Mouse (Mus musculus) left cerebral cortex, postnatal 10 days (tissue): ENCODE measurements around the gene Tmc6. TPM values are rescaled to one million over a fixed set of nuclear protein-coding genes. Genes with fewer than 3 reads are reported as not detected.

Experiments used
- DNase-seq, 2 experiments: peaks; one replicate each; pipeline ENCODE4 v3.0.0; 2021 to 2022; ENCODE audit warnings: low spot score in 2 of 2, mixed read lengths in 1 of 2; ENCODE audit errors: extremely low spot score in 1 of 2
- intact Hi-C: fragments of 180-260 bp; cut with DNase I; formaldehyde crosslinking; loops from one replicate; pipeline ENCODE4 v1.15.1; 2025
- total RNA-seq, 2 experiments: library from RNA; stranded (reverse); gene quantifications; 2 replicates each; pipeline ENCODE4 v1.2.3; 2021

Tmc6 gene
- total RNA-seq, 2 experiments from 2014 or later = 4.7 to 4.8 TPM

DNA sequence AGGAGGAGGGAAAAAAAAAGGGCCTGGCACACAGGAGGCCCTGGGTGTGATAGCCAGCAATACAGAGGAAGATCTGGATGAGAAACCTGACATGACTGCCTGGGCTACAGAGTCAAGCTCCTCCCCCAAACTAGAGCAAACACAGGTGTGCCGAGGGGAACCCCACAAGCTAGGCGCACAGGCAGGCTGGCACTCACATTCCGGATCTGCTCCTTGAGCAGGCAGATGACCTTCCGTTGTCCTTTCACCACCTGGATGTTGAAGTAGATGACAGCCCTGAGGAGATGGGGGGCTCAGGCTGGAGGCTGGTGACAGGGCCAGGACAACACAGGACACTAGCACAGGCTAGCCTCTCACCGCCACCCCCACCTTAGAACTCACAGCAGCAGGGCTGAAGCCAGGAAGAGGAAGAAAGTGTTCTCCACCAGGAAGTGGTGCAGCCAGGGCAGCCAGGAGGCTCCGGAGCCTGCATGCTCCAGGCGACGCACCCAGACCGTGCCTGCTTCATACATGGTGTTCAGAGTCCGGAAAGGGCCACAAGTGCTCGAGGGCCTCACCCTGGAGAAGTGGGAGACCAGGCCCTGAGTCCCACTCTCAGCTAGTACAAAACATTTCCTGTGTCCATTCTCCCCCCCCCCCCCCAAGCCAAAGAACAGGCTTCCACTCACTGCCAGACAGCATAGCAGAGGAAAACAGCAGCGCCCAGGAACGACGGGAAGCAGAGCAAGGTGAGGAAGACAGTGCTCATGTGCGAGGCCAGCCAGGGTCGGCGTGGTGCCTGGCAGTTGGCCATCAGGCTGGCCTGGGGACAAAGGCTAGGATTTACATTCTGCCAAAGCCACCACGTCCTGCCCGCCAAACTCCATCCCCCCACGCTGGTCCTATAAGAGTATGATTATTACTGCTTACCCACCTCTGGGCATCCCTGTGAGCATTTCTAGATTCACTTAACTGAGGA lies 13.0 kb downstream of the Tmc6 start:
- intact Hi-C loops = no loop called here
- peak in 1 of 2 experiments; percentile 44 for DNase-seq

DNA sequence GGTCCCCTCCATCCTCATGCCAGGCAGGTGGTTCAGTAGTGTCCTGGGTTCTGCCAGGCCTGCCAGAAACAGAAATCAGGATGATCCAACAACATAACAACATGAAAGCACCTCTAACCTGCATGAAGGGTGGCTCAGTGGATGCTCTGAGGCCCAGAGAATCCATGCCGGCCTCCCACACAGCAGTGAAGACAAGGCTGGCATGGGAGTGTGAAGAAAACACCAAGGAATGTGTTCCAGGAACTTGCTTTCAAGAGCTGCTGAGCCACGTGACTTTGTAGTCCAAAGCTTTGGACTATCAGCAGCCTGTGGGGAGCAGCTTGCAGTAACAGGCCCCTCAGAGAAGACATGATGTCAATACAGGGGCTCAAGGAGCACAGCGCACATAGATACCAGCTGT lies 15.7 kb downstream of the Tmc6 start:
- intact Hi-C loops = no loop called here
- DNase-seq = no peak

DNA sequence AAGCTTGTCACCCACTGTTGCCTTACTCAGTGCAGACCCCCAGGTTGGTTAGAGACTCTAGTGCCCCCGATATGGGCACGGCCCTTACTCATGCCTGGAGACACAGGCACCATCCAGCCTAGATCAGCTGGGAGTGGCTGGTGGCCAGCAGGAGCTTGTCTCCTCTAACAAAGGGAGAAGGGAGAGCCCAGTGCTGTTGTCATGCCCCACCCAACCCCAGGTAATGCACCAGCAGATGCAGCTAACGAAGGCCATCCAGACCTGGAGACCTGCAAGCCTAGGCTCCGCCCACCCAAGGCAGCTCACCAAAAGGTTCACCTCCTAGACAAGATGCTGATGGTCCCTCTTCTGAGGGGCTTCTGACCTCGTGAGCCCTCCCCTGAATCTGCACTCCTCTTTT lies 16.6 kb downstream of the Tmc6 start:
- intact Hi-C loops = no loop called here
- peak in 1 of 2 experiments; percentile 34 for DNase-seq

DNA sequence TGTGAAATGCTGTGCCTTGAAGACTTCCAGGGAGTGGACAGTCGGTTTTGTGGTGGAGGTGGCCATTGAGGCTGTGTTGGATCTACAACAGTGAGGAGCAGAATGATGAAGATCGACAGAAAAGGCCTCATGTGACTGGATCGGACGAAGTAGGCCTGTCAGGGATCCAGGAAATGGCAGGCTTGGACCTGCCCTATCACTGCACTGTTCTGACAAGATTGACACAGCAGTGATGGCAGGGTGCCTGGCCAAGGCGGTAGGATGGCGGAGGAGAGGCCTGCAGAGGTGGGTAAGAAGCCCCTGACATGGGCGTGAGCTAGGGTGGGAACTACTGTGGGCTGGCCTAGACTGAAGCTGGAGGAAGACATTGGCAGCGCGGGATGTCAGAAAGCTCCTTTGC lies 17.7 kb downstream of the Tmc6 start:
- no peak for DNase-seq
- intact Hi-C loops = no loop called here

DNA sequence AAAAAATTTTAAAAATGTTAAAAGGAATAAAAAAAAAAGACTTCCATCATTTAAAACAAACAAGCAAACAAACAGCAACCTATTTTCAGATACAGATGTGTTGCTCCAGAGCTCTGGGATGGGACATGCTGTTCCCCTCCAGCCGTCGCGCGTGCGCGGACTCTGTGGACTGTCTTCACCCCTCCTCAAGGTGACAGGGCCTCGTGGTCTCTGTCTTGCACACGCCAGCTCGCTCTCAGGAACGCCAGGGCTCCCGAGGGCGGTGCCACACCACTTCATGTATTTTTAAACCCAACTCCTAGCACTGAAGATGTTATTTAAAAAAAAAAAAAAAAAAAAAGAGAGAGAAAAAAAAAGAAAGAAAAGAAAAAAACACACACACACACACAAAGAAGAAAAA lies 19.8 kb downstream of the Tmc6 start:
- DNase-seq = no peak
- intact Hi-C loops = no loop called here

DNA sequence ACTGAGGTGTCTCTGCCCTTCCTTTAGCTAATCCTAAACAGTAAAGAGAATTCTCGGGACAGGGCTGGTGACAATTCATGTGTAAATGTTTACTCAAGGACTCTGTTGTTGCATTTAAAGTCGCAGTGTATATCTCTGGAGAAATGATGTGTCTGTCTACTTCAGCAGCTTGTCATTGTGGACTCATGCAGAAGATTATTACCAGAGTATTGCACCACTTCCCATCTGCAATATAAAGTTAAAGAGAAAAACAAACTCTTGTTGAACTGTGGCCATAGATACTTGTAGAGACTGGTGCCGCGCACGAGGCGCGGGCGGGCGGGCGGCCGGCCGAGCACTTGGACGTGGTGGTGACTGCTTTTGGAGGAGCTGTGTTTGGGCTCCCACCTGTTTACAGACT lies 20.2 kb downstream of the Tmc6 start:
- intact Hi-C loops = no loop called here
- no peak for DNase-seq

DNA sequence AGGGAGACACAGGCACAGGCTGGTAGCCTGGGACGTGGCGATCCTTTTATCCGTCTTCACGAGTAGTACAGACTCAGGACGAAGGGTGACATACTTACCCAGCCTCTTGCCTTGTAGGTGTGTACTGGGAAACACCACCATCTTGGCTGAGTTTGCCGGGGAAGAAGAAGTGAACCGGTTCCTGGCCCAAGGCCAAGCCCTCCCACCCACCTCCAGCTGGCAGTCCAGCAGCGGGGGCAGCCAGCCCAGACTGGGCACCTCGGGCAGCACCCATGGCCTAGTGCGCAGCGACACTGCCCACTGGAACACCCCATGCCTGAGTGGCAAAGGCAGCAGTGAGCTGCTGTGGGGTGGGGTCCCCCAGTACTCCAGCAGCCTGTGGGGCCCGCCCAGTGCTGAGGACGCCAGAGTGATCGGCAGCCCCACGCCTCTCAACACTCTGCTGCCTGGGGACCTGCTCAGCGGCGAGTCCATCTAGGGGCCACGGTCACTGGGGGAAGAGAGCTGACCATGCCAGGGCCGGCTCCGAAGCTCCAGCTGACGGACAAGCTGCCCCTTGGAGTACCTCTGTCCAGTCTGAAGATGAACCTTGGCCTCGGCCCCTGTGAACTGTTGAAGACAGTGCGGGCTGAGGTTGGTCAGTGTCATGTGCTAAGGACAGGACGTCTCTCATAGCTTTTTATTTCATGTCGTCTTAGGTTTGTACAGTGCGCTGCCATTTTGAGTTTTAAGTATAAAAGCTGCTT lies 21.5 kb downstream of the Tmc6 start:
- no peak for DNase-seq
- intact Hi-C loops = no loop called here

DNA sequence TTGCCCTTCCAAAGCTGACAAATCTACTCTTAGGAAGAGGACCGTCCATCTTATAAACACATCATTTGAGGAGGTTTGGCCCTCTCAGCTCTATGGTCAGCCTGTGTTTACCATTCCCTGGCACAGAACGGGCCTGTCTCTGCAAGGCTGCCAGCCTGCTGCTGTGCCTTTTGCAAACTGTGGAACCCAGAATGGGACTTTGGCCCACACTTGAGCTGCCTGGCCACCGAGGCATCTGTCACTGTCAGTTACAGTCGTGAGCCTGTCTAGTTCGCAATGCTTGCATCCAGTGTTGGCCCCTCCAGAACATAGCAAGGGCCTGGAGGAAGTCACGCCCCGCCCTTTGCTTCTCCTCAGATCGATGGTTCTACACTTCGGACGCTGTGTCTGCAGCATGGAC lies 22.7 kb downstream of the Tmc6 start:
- intact Hi-C loops = no loop called here
- DNase-seq = no peak

DNA sequence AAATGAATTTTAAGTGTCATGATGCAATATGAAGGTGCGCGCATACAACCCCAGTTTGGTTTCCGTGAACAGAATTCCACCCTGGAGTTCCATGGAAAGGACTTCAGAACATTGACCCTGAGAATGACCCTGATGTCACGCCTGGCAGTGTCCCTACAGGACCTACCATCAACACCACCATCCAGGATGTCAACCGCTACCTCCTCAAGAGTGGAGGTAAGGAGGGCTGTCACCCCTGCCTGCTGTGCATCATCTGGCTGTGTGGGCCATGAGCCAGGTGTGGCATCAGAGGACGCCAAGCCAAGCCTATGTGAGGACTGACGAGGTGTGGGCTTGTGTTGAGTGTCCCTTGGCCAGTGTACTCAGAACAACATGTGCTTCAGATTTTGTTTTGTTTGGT lies 26.1 kb downstream of the Tmc6 start:
- intact Hi-C loops = no loop called here
- DNase-seq = no peak

DNA sequence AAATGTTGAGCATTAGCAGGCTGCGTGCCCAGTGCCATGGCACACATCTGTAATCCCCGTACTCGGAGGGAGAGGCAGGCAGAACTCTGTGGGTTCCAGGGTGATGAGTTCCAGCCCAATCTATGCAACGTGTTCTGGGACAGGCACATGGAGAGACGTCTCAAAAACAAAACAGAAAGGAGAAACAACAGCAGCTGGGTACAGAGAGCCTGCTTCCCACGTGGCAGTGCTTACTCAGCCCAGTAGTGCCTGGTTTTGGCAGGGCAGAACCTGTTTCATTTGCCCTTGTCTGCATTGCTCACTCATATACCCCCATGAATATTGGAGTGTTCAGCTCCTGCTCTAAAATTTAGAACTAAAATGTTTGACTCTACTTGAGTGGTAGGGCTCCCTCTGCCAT lies 30.5 kb downstream of the Tmc6 start:
- no peak for DNase-seq
- intact Hi-C loops = no loop called here

DNA sequence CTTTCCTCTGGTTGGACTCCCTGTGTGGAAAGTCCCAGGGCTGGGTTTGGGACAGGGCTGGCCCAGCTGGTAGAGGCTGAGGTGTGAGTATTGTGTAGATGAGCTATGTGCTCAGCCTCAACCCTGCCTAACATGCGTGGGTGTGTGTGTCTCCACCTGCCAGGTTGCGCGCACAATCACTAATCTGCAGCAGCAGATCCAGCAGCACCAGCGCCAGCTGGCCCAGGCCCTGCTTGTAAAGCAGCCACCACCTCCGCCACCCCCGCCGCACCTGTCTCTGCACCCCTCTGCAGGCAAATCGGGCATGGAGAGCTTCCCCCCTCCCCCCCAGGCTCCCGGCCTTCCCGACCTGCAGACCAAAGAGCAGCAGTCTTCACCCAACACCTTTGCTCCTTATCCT lies 32.6 kb downstream of the Tmc6 start:
- no peak for DNase-seq
- intact Hi-C loops = no loop called here

DNA sequence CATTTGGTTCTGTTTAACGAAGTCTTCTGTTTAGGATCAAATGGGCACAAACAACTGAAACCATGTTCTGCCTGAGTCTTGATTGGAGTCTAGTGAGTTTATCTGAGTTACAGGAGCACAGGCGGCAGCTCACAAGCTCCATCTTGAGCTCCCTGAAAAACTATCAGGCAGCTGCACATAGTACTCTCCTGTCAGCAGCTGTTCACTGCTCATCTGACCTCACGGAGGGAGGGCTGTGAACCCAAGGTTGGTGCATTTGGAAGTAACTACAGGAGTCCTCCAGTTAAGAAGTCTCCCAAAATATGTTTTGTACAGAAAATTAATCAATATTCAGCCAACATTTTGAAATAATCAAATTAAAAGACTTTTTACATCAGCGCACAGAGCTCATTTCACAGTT lies 33.4 kb downstream of the Tmc6 start:
- no peak for DNase-seq
- intact Hi-C loops = no loop called here

DNA sequence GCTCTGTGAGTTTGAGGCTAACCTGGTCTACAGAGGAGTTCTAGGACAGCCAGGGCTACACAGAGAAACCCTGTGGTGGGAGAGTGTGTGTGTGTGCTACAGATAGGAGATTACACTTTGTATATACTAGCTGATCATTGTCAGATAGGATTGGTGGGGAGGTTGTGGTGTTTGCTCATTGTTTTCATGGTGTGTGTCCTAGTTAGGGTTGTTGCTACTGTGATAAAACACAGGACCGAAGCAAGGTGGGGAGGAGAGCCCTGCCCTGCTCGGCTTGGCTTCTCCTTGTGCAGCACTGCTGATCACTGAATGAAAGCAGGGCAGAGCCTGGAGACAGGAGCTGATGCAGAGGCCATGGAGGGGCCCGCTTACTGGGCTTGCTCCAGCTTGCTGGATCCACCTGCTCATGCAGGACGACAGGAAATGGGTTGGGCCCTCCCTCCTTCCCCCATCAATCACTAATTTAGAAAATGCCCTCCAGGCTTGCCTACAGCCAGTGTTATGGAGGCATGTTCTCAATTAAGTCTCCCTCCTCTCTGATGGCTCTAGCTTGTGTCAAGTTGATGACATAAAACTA lies 38.5 kb downstream of the Tmc6 start:
- DNase-seq = no peak
- intact Hi-C loops = no loop called here

DNA sequence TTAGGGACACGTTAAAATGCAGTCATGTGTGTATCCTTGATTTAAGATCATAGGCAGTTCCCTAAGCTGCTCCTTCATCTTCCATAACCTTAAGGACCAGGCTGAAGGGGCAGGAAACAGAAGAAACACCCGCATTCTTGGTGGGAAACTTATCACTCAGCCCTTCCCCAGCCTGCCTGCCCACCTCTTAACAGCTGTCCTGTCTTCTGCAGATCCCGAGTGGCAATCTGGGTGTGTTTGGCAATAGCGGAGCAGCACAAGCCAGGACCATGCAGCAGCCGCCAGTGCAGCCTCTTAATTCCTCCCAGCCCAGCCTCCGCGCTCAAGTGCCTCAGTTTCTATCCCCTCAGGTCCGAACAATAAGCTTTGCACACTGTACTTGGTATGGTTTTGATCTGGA lies 39.3 kb downstream of the Tmc6 start:
- intact Hi-C loops = no loop called here
- DNase-seq = no peak

DNA sequence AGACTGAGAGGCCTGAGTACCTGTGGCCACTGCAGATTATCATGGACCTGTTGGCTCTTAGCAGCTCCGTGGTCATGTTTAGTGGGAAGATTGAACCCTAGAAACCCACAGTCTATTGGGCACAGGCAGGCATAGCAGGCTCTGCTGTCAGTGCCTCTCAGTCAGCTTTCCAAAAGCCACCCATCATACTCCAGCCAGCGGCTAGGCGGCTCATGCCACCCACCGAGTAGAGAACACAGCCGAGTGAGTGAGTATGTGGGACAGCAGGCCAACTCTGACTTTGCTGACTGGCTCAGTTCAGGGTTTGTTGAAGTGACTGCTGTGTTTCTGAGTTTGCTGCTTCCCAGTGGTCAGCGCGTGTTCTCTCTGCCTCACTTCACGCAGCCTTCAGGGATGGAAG lies 39.8 kb downstream of the Tmc6 start:
- intact Hi-C loops = no loop called here
- no peak for DNase-seq

DNA sequence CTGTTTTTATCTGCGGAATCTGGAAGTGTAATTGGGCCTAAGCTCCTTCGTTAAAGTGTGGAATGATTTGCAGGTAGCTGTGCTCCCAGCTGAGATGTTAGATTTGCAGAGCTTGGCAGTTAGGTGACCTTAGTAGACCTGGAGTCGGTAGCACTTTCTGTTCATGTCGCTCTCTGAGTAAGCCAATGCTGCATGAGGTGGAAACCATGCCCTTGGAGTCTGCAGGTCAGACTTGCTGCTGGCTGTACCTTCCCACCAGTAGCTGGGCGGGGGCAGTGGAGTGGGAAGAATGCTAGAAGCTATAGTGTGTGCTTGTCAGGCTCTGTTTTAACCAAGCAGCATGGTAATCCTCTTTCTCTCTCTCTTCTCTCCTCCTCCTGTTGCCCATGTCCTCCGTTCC lies 40.9 kb downstream of the Tmc6 start:
- intact Hi-C loops = no loop called here
- no peak for DNase-seq

DNA sequence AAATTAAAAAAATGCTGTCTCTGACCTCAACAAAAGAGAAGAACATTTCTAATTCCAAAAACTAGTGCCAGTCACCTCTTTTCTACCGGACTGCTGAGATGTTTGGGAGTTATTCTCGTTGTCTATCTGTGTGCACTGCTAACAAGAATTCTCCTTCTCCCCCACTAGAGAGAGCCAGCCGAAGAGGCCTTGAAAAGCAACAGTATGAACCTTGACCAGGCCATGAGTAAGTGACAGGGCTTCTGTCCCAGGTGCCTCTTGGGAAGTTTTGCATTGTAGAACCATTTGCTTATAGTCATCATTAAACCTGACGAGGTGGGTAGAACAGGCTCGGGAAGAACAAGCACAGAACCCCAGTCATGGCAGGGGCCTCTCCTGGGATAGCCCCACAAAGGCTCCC lies 43.9 kb downstream of the Tmc6 start:
- intact Hi-C loops = no loop called here
- no peak for DNase-seq

DNA sequence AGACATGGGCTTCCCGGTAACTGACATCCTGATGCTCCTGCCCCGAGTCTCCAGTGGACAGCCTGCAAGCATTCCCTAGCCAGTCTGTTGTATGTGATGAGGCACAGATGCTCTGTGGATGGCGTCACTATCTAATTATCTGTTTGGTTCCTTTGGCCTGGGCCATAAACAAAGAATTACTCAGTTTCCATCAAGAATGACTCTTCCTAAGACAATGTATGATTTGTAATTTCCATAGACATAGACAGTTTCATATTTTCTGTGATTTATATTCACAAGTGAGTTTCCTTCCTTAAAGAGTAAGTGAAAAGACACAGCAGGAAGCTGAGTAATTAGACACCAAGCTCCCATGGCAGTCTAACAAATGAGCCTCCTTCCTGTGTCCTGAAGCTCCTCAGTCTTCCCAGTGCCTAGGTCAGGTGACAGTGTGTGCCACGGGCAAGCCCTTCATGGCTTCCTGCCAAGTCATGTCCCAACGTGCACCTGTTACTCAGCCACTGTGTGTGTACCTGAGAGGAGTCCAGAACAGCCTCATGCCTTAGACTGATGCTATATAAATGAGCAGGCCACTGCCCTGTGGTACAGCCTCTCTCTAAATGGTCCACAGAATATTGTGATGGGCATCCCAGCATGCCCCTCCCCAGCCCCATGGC lies 45.8 kb downstream of the Tmc6 start:
- no peak for DNase-seq

DNA sequence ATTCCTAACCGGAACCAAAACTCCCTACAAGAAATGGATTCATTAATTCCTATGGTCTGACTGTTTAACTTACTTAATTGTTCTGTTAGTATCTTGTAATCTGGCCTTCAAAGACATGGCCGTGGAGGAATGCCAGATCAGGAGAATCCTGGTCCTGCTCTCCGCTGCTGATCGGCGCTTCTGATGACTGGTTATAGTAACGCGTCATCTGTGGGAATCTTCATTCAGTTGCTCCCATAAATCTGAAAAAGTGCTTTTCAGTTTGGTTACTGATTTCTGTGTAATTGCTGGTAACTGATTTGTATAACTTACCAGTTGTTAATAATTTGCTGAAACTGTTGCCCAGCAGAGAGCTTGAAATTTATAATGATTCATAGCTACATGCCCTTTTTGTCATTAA lies 50.5 kb downstream of the Tmc6 start:
- intact Hi-C loops = no loop called here
- DNase-seq = no peak

More for the DNA sequence above, 45.8 kb downstream of the Tmc6 start:
- intact Hi-C loops = no loop called here

DNA sequence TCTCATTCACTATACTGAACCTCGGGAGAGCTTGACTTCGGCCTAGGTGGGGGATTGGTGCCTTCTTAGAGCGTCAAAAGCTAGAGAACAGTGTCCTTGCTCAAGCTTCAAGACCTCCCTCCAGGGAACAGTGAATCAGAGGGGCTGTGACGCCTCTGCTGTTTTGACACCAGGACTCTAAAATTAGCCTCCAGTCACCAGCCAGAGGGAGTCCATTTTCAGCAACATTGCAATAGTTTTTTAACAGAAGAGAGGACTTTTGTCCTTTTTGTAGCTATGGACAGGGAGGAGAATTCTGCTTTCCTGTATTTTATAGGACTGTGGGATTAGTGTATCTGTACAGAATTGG lies 51.5 kb downstream of the Tmc6 start:
- DNase-seq = no peak
- intact Hi-C loops = no loop called here
